Mouse (Mus musculus) ES-CJ7 (cell line): ENCODE data around the gene Olfr679.
"Not testable (repeated sequence)": the region's sequence is repeated elsewhere in the genome, so short reads cannot be mapped to it uniquely, and the experiment has no call there.

Source experiments
- DNase-seq: peaks from one replicate; pipeline ENCODE4 v3.0.0; 2011; ENCODE audit warnings: low read depth, low spot score

Gene Olfr679

DNA sequence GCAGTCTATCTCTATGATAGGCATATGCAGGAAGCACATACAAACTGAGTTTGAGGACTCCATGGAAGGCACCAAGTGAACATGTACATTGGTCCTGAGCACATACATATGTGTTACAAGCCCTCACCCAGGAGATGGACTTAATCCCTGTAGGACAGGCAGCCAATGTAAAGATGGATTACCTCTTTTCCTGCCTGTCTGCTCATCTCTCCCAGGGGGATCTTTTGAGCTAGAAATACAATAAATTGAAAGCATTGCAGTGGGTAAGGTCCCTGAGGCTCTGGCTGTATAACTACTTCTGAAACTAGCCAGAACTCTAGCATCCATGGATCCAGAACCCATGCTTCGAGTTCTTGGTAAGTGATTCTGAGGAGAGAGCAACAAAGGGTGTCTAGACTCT lies at the start of gene Olfr679:
Gene Olfr679 (plus strand): TSS at position 301 of the 400 bp plus-strand sequence.
- DNase-seq, result no peak

DNA sequence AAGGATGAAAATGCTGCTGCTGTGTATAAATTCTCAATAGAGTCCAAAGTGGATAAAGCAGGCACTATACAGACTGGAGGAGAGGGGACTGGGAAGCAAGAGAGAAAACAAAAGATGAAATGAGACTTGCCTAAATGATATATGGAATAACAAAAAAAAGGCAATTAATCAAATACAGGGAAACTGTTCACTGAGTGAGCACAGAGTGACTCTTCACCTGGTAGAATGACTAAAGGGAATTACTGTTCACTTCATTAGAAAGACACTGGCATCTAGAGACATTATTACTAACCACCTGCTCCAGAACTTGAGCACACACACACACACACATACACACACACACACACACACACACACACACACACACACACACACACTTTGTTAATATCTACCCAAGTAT lies 48.6 kb upstream of the Olfr679 start, which contains the start of gene Olfr676:
Gene Olfr676 (plus strand): TSS at position 301 of the 400 bp plus-strand sequence.
- DNase-seq, result no peak

DNA sequence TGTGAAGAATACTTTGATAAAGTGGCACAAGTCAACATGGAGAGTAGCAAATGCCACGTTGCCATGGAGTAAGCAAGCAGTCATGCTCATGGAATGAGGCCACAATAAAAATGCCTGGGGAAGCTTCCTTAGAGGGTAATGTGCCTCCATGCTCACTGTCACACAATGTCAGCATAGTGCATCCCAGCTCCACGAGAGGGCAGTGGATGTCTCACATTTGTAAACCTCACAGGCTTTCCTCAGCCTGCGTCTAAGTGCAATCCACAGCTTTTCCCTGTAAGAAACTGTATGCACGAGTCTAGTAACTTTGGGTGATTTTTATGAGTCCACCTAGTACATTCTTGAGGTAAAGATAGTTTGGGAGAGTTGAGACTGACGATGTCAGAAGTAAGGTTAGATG lies 47.2 kb upstream of the Olfr679 start:
- DNase-seq, result peak; percentile 46

DNA sequence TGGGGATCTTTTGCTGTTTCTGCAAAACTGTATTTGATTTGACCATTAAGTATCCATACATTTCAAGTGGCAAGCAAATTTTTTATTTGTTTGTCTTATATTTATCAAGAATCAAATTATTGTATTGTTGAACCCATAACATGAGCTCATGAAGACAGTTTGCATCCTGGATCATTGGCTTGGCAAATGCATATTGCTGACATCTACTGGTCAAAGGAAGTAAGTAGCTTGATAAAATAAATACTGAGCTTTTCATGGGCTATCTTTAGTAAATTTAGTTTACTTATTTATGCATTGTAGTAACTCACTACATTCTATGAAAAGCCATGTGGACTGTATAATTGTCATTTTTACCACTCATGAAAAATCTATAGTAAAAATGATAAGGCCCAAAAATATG lies 22.1 kb upstream of the Olfr679 start:
- no peak for DNase-seq

- DNase-seq, result no peak
These were observed 16.8 kb upstream of the Olfr679 start, which contains the start of gene Olfr678 for GRCm38 (mm10) chr7:105064175-105064574. Gene Olfr678, plus strand, starts transcription at chr7:105064475.

DNA sequence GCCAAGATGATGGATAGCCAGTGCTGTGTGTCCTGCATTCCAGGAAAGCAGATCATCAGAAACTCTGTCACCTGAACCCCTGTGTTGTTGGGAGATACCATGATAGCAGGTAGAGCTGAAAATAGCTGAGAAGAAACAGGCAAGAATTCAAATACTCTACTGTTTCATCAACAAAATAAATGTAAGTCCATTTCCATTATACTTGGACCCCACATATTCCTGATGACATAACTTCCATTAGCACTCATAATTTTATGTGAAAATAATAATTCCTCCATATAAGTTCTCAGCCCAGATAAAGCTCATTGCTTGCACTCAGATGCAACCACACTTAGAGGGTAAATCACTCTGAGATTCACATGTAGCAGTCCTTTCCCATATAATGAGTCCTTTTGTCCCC lies 11.7 kb downstream of the Olfr679 start, which contains the start of gene Olfr680-ps1:
Gene Olfr680-ps1 (minus strand): TSS at position 101 of the 400 bp plus-strand sequence.
- not testable (repeated sequence) for DNase-seq

GRCm38 (mm10) chr7:105116536-105116935 lies 35.5 kb downstream of the Olfr679 start, which contains the start of gene Olfr681:
Gene Olfr681, plus strand, starts transcription at chr7:105116836.
- no peak for DNase-seq
